Mouse (Mus musculus) heart, embryonic 16.5 days (tissue): ENCODE measurements around the gene Mob3a. TPM values are rescaled to one million over a fixed set of nuclear protein-coding genes. Genes with fewer than 3 reads are reported as not detected.

ENCODE experiments used
- ATAC-seq: fragments of 200-750 bp; cut with Nextera tagmentation; replicated peaks from 2 replicates; pipeline ENCODE4 v1.8.0; 2017; ENCODE audit warnings: moderate number of reproducible peaks; ENCODE audit not compliant: insufficient read depth, low FRiP score; ENCODE audit errors: extremely low read depth
- H3K27ac ChIP-seq: fragments of 300-500 bp; sonication (generic); 2 replicates; pipeline ENCODE4 v1.5.1; 2014; ENCODE audit warnings: mild to moderate bottlenecking, low read length, control low read depth, moderate library complexity
- H3K27me3 ChIP-seq: fragments of 300-500 bp; sonication (generic); 2 replicates; pipeline ENCODE4 v1.6.1; 2014; ENCODE audit warnings: low read length, mixed read lengths; ENCODE audit not compliant: control insufficient read depth, insufficient read depth
- H3K36me3 ChIP-seq: fragments of 300-500 bp; sonication (generic); 2 replicates; pipeline ENCODE4 v1.6.1; 2014; ENCODE audit not compliant: control insufficient read depth, insufficient read depth
- H3K4me1 ChIP-seq: fragments of 300-500 bp; sonication (generic); 2 replicates; pipeline ENCODE4 v1.6.1; 2014; ENCODE audit warnings: low read length, mixed read lengths; ENCODE audit not compliant: control insufficient read depth, insufficient read depth
- H3K4me2 ChIP-seq: fragments of 300-500 bp; sonication (generic); 2 replicates; pipeline ENCODE4 v1.6.1; 2014; ENCODE audit warnings: low read depth, mild to moderate bottlenecking, control low read depth, low read length
- H3K4me3 ChIP-seq: fragments of 300-500 bp; sonication (generic); 2 replicates; pipeline ENCODE4 v1.5.1; 2014; ENCODE audit warnings: mild to moderate bottlenecking, control low read depth, low read length
- H3K9ac ChIP-seq: fragments of 300-500 bp; sonication (generic); 2 replicates; pipeline ENCODE4 v1.6.1; 2014; ENCODE audit warnings: low read length, control low read depth
- H3K9me3 ChIP-seq: fragments of 300-500 bp; sonication (generic); replicated peaks from 2 replicates; pipeline ENCODE4 v1.6.1; 2016; ENCODE audit warnings: low read length; ENCODE audit not compliant: control insufficient read depth
- WGBS: fragments of 180-500 bp; shearing (Covaris S2); extraction: QIAGEN DNeasy Blood & Tissue Kit; methylation state at CpG from one replicate; pipeline ENCODE4 v1.1.7; 2014; 5-methylcytosine and 5-hydroxymethylcytosine counted together
- polyA plus RNA-seq: library from polyadenylated mRNA; unstranded; fragments of >200 nt; fragmentation: Nextera tagmentation; extraction: Ambion mirVana; gene quantifications from 2 replicates; pipeline ENCODE4 v1.2.1, GENCODE M21; 2015

The Mob3a gene
- polyA plus RNA-seq, 1 experiment from 2014 or later, result 33.4 TPM

DNA sequence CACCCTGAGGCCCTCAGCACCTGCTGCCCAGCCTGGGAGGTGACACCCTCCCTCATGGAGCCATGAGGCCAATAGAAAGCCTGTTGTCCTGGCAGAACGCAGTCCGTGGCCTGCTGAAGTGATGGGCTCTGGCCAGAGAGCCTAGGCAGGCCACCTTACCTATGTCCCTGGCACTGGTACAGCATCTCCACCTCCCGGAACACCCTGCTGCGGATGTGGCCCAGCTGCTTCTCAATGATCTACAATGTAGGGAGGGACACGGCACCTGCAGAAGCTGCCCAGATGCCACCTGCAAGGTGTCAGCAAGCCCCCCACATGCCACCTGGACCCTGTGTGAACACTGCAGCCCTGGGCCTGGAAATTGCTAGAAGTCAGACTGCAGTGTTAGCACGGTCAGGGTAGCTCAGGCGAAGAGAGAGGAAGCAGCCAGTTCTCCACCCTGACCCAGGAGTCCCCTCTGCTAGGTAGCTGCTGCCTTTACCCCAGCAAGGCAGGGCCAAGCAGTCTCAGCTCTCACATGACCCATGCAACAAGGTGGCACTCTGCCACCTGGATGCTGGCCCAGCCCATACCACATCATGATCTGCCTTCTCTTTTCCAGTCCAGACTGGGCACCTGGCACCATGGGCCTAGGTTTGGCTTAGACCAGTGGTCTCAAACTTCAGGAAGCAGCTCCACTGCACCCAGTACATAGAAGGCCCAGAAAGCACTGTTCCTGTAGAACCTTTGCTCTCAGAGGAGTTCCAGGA lies 31.9 kb downstream of the Mob3a start:
- ATAC-seq, result 0 out of 2 replicates have a peak, but pooled peaks have one; percentile 11
- H3K36me3 ChIP-seq, result peaks cover 53% of the 10 kb centered on the region
- 93% methylated on average over 7 of the region's 7 CpGs for WGBS
- no peak overlapping the region for H3K4me2 ChIP-seq
- H3K27ac ChIP-seq, result 0 out of 2 replicates have a peak overlapping the region, but pooled peaks have one; percentile 19
- no peaks in the 10 kb centered on the region for H3K9me3 ChIP-seq
- peak overlapping the region; percentile 35; the same call in 1 of the 2 replicates for H3K9ac ChIP-seq
- H3K4me1 ChIP-seq, result peaks cover 53% of the 10 kb centered on the region
- no peaks in the 10 kb centered on the region for H3K27me3 ChIP-seq
- H3K4me3 ChIP-seq, result no peak overlapping the region

- no peak overlapping the region for H3K27ac ChIP-seq
- no peak overlapping the region for H3K4me2 ChIP-seq
- H3K9me3 ChIP-seq, result no peaks in the 10 kb centered on the region
- 85% methylated on average over 12 of the region's 12 CpGs for WGBS
- ATAC-seq, result no peak
- no peaks in the 10 kb centered on the region for H3K27me3 ChIP-seq
- peaks cover 53% of the 10 kb centered on the region for H3K36me3 ChIP-seq
- H3K9ac ChIP-seq, result no peak overlapping the region
- H3K4me3 ChIP-seq, result no peak overlapping the region
- H3K4me1 ChIP-seq, result peaks cover 53% of the 10 kb centered on the region
These were observed 32.8 kb downstream of the Mob3a start for GRCm38 (mm10) chr10:80669018-80669417.

DNA sequence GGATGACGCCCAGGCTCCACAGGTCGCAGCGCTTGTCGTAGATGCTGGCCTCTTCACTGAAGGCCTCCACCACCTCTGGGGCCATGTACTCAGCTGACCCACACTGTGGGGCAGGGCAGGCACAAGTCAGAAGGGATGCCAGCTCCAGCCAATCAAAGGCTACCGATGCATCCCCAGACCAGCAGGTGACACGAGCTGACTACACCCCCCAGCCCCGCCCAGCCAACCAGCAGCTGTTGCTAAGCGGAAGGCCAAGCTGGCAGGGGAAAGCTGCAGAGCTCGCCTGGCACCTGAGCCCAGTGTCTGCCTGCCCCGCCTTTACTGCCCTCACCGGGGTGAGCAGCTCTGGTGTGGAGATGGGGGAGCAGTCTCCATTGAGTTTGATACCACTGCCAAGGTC lies 33.2 kb downstream of the Mob3a start:
- Histone ChIP-seq H3K27me3 (no peaks in the 10 kb centered on the region), H3K4me3 (no peak overlapping the region), H3K9me3 (no peaks in the 10 kb centered on the region), H3K27ac (no peak overlapping the region), H3K4me1 (peaks cover 53% of the 10 kb centered on the region), H3K36me3 (peaks cover 53% of the 10 kb centered on the region), H3K9ac (no peak overlapping the region), H3K4me2 (no peak overlapping the region)
- WGBS, result 88% methylated on average over 11 of the region's 11 CpGs
- ATAC-seq, result no peak

DNA sequence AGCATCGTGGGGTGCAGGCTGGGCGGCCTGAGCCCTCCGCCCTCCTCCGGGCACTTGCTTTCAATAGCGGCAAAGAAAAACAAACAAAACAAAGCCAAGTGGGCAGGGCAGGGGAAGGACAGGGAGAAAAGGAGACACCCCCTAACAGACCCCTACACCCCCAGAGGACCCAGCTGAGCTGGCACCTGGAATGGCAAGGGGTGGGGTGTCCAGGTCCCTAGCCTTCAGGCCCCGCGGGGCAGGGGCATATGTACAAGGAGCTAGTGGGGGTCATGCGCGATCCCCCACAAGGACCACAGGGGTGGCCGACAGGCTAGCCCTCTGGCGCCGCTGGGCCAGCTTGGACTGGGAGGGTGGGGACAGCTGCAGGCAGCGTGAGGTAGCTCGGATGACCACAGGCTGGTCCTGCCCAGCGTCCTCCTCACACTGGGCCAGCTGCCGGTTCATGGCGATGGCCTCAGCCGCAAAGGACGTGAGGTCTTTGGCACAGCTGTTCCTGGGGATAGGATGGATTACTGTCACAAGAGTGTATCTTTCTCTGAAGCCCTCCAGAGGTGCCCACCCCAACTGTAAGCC lies 34.9 kb downstream of the Mob3a start:
- Histone ChIP-seq H3K9me3 (no peaks in the 10 kb centered on the region), H3K4me1 (peaks cover 48% of the 10 kb centered on the region), H3K36me3 (peaks cover 53% of the 10 kb centered on the region), H3K9ac (no peak overlapping the region), H3K4me3 (no peak overlapping the region), H3K27ac (no peak overlapping the region), H3K27me3 (no peaks in the 10 kb centered on the region), H3K4me2 (no peak overlapping the region)
- ATAC-seq, result no peak
- WGBS, result 80% methylated on average over 19 of the region's 19 CpGs

- ATAC-seq, result no peak
- H3K4me3 ChIP-seq, result no peak overlapping the region
- H3K4me1 ChIP-seq, result peaks cover 43% of the 10 kb centered on the region
- peaks cover 46% of the 10 kb centered on the region for H3K36me3 ChIP-seq
- no peak overlapping the region for H3K4me2 ChIP-seq
- peak overlapping the region; percentile 89 for H3K27ac ChIP-seq
- H3K9me3 ChIP-seq, result no peaks in the 10 kb centered on the region
- 69% methylated on average over 10 of the region's 10 CpGs for WGBS
- no peaks in the 10 kb centered on the region for H3K27me3 ChIP-seq
- H3K9ac ChIP-seq, result peak overlapping the region; percentile 69; the same call in 1 of the 2 replicates
These were observed 35.6 kb downstream of the Mob3a start for GRCm38 (mm10) chr10:80665981-80666733.

DNA sequence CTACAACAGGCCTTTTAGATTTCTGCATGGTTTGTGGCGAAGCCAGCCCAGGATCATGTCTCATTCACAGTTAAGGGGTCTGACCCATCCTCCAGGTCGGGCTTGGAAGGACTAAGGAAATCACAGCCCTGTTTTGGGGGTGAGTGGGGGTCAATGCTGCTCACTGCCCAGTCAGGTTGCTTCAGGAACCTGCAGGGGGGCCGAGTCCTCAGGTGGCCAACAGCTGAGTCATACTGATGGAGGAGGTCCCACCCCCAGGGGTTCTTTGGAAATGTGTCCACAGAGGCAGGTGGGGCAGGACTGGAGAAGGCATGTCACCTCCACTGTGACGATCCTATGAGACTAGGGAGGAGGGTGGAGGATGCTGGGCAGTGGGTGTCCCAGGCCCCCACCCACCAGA lies 36.3 kb downstream of the Mob3a start:
- peaks cover 43% of the 10 kb centered on the region for H3K36me3 ChIP-seq
- ATAC-seq, result no peak
- H3K9ac ChIP-seq, result peak overlapping the region; percentile 69
- H3K4me3 ChIP-seq, result no peak overlapping the region
- H3K27ac ChIP-seq, result peak overlapping the region; percentile 89
- H3K4me1 ChIP-seq, result peaks cover 44% of the 10 kb centered on the region
- no peaks in the 10 kb centered on the region for H3K9me3 ChIP-seq
- H3K4me2 ChIP-seq, result peak overlapping the region; percentile 47; the same call in 1 of the 2 replicates
- no peaks in the 10 kb centered on the region for H3K27me3 ChIP-seq
- 59% methylated on average over 4 of the region's 4 CpGs for WGBS

- Histone ChIP-seq H3K27ac (peak overlapping the region; percentile 89), H3K4me2 (peak overlapping the region; percentile 47), H3K9me3 (no peaks in the 10 kb centered on the region), H3K4me1 (peaks cover 40% of the 10 kb centered on the region), H3K27me3 (no peaks in the 10 kb centered on the region), H3K9ac (peak overlapping the region; percentile 69), H3K4me3 (peak overlapping the region; percentile 9), H3K36me3 (peaks cover 41% of the 10 kb centered on the region)
- peak; percentile 61 for ATAC-seq
- 15% methylated on average over 10 of the region's 10 CpGs for WGBS
These were observed 36.8 kb downstream of the Mob3a start for GRCm38 (mm10) chr10:80665016-80665380.

DNA sequence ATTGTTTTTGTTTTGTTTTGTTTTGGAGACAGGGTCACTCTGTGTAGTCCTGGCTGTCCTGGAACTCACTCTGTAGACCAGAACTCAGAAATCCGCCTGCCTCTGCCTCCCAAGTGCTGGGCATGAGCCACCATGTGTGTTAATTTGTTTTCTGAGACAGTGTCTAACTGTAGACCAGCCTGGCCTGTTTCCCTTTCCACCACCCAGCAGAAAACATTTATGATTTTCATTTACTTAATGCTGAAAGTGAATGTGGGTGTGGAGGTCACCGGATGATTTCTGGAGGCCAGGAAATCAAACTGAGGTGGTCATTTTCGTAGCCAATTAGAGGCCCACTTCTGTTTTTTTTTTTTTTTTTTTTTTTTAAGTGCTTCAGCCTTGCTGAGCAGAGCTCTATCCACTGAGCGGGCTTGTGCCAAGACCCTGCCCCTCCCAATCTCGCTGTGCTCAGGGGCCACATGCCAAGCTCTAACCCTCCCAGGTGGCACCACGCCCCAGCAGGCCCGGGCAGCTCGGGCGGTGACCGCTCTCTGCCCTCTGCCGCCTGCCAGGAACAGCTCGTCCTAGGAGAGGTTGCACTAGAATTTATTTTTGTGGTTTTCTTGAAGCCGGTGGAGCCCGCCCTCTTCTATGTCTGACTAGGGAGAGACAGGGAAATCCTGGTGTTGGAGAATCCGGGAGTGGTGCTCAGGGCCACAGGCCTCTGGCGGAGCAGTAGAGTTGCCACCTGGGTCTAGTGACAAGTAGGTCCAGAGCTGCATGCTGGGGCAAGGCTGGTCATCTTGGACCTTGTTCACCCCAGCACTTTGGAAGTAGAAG lies 37.4 kb downstream of the Mob3a start:
- H3K4me2 ChIP-seq, result peak overlapping the region; percentile 47
- H3K4me3 ChIP-seq, result peak overlapping the region; percentile 9
- peak overlapping the region; percentile 69 for H3K9ac ChIP-seq
- H3K9me3 ChIP-seq, result no peaks in the 10 kb centered on the region
- H3K27ac ChIP-seq, result peak overlapping the region; percentile 89
- WGBS, result 8% methylated on average over 16 of the region's 16 CpGs
- peaks cover 35% of the 10 kb centered on the region for H3K4me1 ChIP-seq
- peaks cover 35% of the 10 kb centered on the region for H3K36me3 ChIP-seq
- ATAC-seq, result peak; percentile 78
- no peaks in the 10 kb centered on the region for H3K27me3 ChIP-seq
